Mouse (Mus musculus) midbrain, postnatal 0 days (tissue): ENCODE measurements at regions not wholly inside any gene's neighbourhood (a gene's known extent, or its start where the extent isn't known, plus 50 kb on each side); places are given as distances from the start of the nearest gene placed in this dataset.
A peak's percentile ranks its signal among the peaks of the same experiment; 100 is the strongest.

ENCODE experiments used
- ATAC-seq: fragments of 200-750 bp; cut with Nextera tagmentation; 2 replicates; pipeline ENCODE4 v1.8.0; 2017; ENCODE audit warnings: moderate number of reproducible peaks, mild to moderate bottlenecking, moderate TSS enrichment, moderate library complexity; ENCODE audit not compliant: low FRiP score
- DNase-seq: peaks from one replicate; pipeline ENCODE4 v3.0.0-alpha.2; 2015; ENCODE audit warnings: low spot score
- H3K27ac ChIP-seq: fragments of 300-500 bp; sonication (generic); 2 replicates; pipeline ENCODE4 v1.5.1; 2014; ENCODE audit warnings: low read depth, mild to moderate bottlenecking, low read length, mixed read lengths
- H3K27me3 ChIP-seq: fragments of 300-500 bp; sonication (generic); 2 replicates; pipeline ENCODE4 v1.6.1; 2014; ENCODE audit warnings: low read length, control low read depth, mixed read lengths; ENCODE audit not compliant: insufficient read depth
- H3K36me3 ChIP-seq: fragments of 300-500 bp; sonication (generic); 2 replicates; pipeline ENCODE4 v1.6.1; 2014; ENCODE audit warnings: low read length, control low read depth, mixed read lengths; ENCODE audit not compliant: insufficient read depth
- H3K4me1 ChIP-seq: fragments of 300-500 bp; sonication (generic); 2 replicates; pipeline ENCODE4 v1.6.1; 2014; ENCODE audit warnings: mild to moderate bottlenecking, control low read depth, antibody characterized with exemption, low read length, mixed read lengths; ENCODE audit not compliant: insufficient read depth
- H3K4me2 ChIP-seq: fragments of 300-500 bp; sonication (generic); 2 replicates; pipeline ENCODE4 v1.6.1; 2014; ENCODE audit warnings: low read depth, mild to moderate bottlenecking, low read length, mixed read lengths; ENCODE audit not compliant: poor library complexity, severe bottlenecking
- H3K4me3 ChIP-seq: fragments of 300-500 bp; sonication (generic); 2 replicates; pipeline ENCODE4 v1.5.1; 2014; ENCODE audit warnings: low read depth, mild to moderate bottlenecking, low read length, moderate library complexity
- H3K9ac ChIP-seq: fragments of 300-500 bp; sonication (generic); replicated peaks from 2 replicates; pipeline ENCODE4 v1.6.1; 2014; ENCODE audit warnings: mild to moderate bottlenecking, low read length, moderate library complexity, mixed read lengths; ENCODE audit not compliant: poor library complexity, severe bottlenecking
- H3K9me3 ChIP-seq: fragments of 300-500 bp; sonication (generic); 2 replicates; pipeline ENCODE4 v1.6.1; 2016; ENCODE audit warnings: low read length, control low read depth
- CTCF ChIP-seq: IDR thresholded peaks from 2 replicates; pipeline ENCODE4 v1.5.1; 2016; ENCODE audit warnings: antibody characterized with exemption, mild to moderate bottlenecking
- WGBS: fragments of 180-500 bp; shearing (Covaris S2); extraction: QIAGEN DNeasy Blood & Tissue Kit; methylation state at CpG from one replicate; pipeline ENCODE4 v1.1.7; 2014; 5-methylcytosine and 5-hydroxymethylcytosine counted together

DNA sequence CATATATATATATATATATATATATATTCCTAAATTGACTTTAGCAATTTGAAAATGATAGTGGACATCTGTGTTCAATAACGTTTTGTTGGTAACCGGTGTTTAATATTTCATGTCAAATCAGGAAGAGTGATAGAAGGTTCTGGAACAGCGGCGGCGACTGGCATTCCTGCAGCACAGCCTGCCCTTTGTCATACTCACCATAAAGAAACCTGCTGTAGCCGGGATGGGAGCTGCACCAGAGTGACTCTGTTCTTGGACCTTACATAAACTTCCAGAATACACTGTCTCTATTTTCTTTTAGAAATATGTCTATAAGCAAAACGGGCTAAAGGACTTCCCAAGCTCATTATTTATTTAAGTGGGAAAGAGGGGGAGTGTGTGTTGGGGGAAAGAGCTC lies 731.5 kb downstream of the Egfem1 start:
- Histone ChIP-seq H3K27ac (no peak overlapping the region), H3K4me3 (no peak overlapping the region), H3K27me3 (no peaks in the 10 kb centered on the region; the same call in 1 of the 2 replicates), H3K9ac (no peak overlapping the region), H3K9me3 (no peaks in the 10 kb centered on the region), H3K36me3 (no peaks in the 10 kb centered on the region), H3K4me1 (no peaks in the 10 kb centered on the region), H3K4me2 (no peak overlapping the region)
- DNase-seq: no peak
- no peak for TF ChIP-seq CTCF
- ATAC-seq: no peak
- 63% methylated on average over 7 of the region's 7 CpGs for WGBS

DNA sequence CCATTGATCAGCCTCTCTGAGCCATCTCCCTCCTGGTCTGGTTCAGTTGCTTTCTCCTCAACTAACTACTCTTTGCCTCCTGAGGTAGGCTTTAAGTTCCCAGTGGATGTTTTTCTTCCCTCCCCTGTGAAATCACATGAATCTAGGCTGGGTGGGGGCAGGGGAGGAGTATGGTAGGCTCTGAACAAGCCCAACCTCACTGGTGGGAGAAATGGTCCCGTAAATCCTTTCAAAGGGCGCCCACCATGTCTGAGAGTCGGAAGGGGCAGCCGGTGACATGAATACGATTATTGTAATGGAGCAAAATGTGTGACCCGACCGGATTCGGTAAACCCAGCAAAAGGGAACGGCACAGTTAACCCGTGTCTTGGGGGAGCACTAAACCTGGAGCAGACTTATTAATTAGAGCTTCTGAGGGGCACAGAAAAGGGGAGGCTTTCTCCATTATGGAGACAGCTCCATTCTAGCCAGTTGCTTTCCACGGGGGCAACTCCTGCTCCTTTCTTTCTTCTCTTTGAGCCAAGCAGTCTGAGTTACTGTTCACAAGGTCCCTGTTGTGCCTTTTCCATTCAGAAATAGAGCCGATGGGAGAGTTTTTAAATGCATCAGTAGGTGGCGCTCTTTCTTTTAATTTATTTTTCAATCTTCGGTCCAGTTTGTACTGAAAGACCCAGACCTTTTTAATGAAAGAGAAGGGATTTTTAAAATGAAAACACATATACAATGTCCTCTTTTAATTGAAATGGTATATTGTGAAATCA lies 730.8 kb downstream of the Egfem1 start:
- no peaks in the 10 kb centered on the region for H3K9me3 ChIP-seq
- no peaks in the 10 kb centered on the region; the same call in 1 of the 2 replicates for H3K27me3 ChIP-seq
- no peak overlapping the region for H3K9ac ChIP-seq
- WGBS: 39% methylated on average over 14 of the region's 14 CpGs
- H3K27ac ChIP-seq: no peak overlapping the region
- H3K4me2 ChIP-seq: peak overlapping the region; percentile 29; the same call in 1 of the 2 replicates
- TF ChIP-seq CTCF: peak; percentile 73
- H3K4me3 ChIP-seq: peak overlapping the region; percentile 12; the same call in 1 of the 2 replicates
- no peaks in the 10 kb centered on the region for H3K36me3 ChIP-seq
- peak; percentile 86 for DNase-seq
- ATAC-seq: peak; percentile 63
- no peaks in the 10 kb centered on the region for H3K4me1 ChIP-seq

GRCm38 (mm10) chr3:29806046-29806445 lies 724.2 kb downstream of the Egfem1 start:
- ATAC-seq: no peak

DNA sequence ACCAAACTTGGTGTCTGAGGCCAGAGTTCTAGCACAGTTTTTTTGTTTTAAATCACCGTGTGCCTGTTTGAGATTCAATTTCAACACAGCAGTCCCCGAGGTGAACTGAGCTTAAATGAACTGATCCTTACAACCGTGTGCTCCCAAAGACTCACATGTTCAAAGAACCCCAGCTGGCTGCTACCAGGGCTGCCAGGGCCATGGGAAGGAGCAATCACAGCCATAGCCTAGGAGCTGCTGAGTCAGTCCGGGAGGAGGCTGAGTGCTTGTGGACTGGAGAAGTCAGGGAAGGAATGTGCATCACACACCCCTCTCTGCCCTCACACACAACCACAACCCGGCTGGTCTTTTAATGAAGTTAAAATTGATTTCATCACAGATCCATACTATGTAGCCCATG lies 721.6 kb downstream of the Egfem1 start:
- Histone ChIP-seq H3K27ac (no peak overlapping the region), H3K27me3 (no peaks in the 10 kb centered on the region), H3K9me3 (no peaks in the 10 kb centered on the region), H3K4me3 (no peak overlapping the region), H3K36me3 (no peaks in the 10 kb centered on the region), H3K4me1 (no peaks in the 10 kb centered on the region), H3K4me2 (no peak overlapping the region), H3K9ac (no peak overlapping the region)
- DNase-seq (no peak), ATAC-seq (no peak)
- 39% methylated on average over 5 of the region's 5 CpGs for WGBS
- no peak for TF ChIP-seq CTCF

More at GRCm38 (mm10) chr3:29806046-29806445, 724.2 kb downstream of the Egfem1 start:
- Histone ChIP-seq H3K27ac (no peak overlapping the region), H3K9ac (no peak overlapping the region), H3K9me3 (no peaks in the 10 kb centered on the region), H3K4me2 (no peak overlapping the region), H3K4me3 (no peak overlapping the region), H3K27me3 (no peaks in the 10 kb centered on the region), H3K4me1 (no peaks in the 10 kb centered on the region), H3K36me3 (no peaks in the 10 kb centered on the region)
- DNase-seq: no peak
- WGBS: 86% methylated on average over 2 of the region's 2 CpGs
- TF ChIP-seq CTCF: no peak

GRCm38 (mm10) chr3:29801081-29801480 lies 719.3 kb downstream of the Egfem1 start:
- Histone ChIP-seq H3K36me3 (no peaks in the 10 kb centered on the region), H3K27me3 (no peaks in the 10 kb centered on the region), H3K9ac (no peak overlapping the region), H3K4me3 (no peak overlapping the region), H3K27ac (no peak overlapping the region), H3K4me2 (no peak overlapping the region), H3K9me3 (no peaks in the 10 kb centered on the region), H3K4me1 (no peaks in the 10 kb centered on the region)
- TF ChIP-seq CTCF: no peak
- DNase-seq (no peak), ATAC-seq (no peak)
- WGBS: 56% methylated on average over 3 of the region's 3 CpGs

- no peak for TF ChIP-seq CTCF
- DNase-seq: no peak
- whole genome bisulfite sequencing: 76% methylated on average over 3 of the region's 3 CpGs
- Histone ChIP-seq H3K4me1 (no peaks in the 10 kb centered on the region), H3K27me3 (no peaks in the 10 kb centered on the region), H3K4me2 (no peak overlapping the region), H3K9ac (no peak overlapping the region), H3K27ac (no peak overlapping the region), H3K4me3 (no peak overlapping the region), H3K36me3 (no peaks in the 10 kb centered on the region), H3K9me3 (no peaks in the 10 kb centered on the region)
- no peak for ATAC-seq
Measured at GRCm38 (mm10) chr3:29774365-29774764, 692.5 kb downstream of the Egfem1 start.
